Mouse (Mus musculus) lung, postnatal 36 days (tissue): ENCODE measurements around the gene Ereg.

ENCODE experiments used
- DNase-seq: peaks from one replicate; pipeline ENCODE4 v3.0.0; 2022; ENCODE audit warnings: mixed read lengths

The Ereg gene

GRCm38 (mm10) chr5:91113967-91114366 is 39.5 kb downstream of the Ereg start:
- DNase-seq = peak; percentile 12

GRCm38 (mm10) chr5:91114574-91114973 is 40.2 kb downstream of the Ereg start:
- DNase-seq = no peak

- DNase-seq = no peak
These were observed 44.2 kb downstream of the Ereg start for GRCm38 (mm10) chr5:91118618-91119017.

- no peak for DNase-seq
These were observed 49.0 kb downstream of the Ereg start for GRCm38 (mm10) chr5:91123404-91123803.

- DNase-seq = no peak
These were observed 49.7 kb downstream of the Ereg start for GRCm38 (mm10) chr5:91124140-91124539.

- no peak for DNase-seq
These were observed 52.2 kb downstream of the Ereg start for GRCm38 (mm10) chr5:91126623-91127022.

- no peak for DNase-seq
These were observed 60.5 kb downstream of the Ereg start for GRCm38 (mm10) chr5:91134961-91135360.

GRCm38 (mm10) chr5:91138970-91139369 is 64.5 kb downstream of the Ereg start:
- DNase-seq = peak; percentile 30

GRCm38 (mm10) chr5:91139446-91139873 is 65.0 kb downstream of the Ereg start, which contains the start of gene Areg:
Areg (plus strand) TSS chr5:91139599.
- DNase-seq = peak; percentile 65

GRCm38 (mm10) chr5:91140896-91141448 is 66.5 kb downstream of the Ereg start:
- DNase-seq = no peak
